Mouse (Mus musculus): ENCODE measurements around the gene Itpk1.

The Itpk1 gene

DNA sequence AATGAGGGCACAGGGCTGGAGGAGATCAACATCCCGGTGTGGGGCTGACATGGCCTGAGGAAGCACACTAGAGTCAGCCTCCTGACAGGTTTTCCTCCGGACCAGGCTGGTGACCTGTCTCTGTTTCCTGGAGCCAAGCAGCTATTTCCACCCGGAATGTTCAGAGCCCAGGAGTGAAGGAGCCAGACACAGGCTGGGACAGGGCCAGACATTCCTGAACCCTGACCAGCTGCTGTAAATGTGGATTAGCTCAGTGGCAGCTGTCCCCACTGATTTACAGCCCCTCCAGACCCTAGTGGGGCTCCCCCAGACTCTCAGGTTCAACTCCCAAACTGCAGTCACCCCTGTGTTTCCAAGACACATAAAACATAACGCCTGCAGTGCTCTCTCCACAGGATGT is 107.3 kb downstream of the Itpk1 start:
- 57% methylated on average over 4 of the region's 4 CpGs for WGBS

DNA sequence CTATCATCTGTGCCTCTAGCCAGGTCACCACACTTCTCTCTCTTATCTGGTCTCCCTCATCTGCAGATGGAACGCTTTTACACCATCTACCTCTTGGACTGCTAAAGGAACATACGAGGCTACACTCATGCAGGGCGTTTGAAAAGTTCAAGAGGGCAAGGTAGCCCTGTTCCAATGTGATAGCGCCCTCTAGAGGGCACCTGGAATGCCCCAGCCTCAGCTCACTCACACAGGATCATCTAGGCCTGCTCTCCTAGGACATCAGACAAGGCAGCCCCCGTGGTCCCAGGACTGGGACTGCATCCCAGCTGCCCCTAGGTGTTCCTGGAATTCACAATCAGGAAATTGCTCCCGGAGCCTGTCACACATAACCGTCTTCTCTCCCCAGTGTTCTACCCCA is 108.3 kb downstream of the Itpk1 start:
- WGBS, result 72% methylated on average over 7 of the region's 7 CpGs

DNA sequence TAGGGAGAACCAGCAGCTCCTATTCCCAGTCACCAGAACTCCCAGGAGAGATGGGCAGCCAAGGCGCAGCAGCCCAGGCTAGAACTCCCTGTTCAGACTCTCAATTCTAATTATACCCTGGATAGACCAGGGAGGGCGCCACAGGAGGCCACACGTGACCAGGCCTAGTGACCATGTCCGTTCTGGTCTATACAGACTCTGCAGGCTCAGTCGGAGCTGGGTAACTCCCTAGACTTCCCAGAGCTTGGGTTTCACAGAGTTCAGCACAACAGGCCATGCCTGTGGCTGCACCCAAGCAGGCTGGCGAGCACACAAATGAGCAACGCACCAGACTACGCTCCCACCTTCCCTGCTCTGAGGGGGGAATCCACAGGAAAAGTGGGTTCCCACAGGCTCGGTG is 110.1 kb downstream of the Itpk1 start:
- 65% methylated on average over 9 of the region's 9 CpGs for WGBS

DNA sequence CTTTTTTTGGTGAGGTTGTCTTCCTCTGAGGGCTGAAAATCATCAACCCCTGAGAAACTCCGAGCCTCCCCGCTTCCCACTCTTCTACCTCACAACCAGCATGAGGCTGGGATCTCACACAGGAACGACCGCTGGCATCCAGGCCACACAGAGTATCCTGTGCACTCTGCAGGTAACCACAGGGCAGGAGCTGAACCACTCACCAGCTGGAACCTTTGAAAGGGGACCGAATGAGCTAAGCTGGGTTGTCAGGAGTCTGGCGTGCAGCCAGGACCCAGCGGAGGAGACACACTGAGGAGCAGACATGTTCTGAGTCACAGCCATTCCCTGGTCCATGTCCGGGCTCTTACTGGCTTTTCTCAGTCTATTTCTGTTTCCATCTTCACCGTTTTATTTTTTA is 111.0 kb downstream of the Itpk1 start:
- 27% methylated on average over 9 of the region's 9 CpGs for WGBS

DNA sequence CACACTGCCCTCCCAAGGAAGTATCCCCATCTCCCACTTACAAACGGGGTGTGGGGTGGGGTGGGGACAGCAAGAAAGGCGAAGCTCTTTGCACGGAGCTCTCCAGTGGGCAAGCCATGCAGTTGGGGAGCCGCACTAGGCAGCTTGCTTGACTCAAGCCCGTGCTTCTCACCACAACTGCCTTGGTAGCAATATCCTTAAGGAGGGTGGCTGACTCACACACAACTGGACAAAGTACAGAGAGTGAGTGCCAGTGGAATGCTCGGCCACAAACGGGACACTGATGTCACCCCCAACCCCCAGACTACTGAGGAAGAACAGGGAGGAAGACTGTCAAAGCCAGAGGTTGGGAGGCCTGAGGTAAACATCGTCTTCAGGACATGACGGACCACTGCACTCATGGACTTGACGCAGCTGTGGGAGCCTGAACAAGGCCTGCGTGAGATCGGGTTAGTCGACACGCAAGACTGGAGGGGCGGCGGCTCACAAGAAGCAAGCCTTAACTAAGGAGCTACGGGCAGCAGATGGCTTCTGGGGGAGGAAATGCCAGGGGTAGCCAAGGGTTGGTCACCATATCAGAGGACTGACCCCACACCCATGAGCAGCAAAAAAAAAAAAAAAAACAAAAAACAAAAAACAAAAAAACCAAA is 113.9 kb downstream of the Itpk1 start:
- 83% methylated on average over 17 of the region's 17 CpGs for WGBS

DNA sequence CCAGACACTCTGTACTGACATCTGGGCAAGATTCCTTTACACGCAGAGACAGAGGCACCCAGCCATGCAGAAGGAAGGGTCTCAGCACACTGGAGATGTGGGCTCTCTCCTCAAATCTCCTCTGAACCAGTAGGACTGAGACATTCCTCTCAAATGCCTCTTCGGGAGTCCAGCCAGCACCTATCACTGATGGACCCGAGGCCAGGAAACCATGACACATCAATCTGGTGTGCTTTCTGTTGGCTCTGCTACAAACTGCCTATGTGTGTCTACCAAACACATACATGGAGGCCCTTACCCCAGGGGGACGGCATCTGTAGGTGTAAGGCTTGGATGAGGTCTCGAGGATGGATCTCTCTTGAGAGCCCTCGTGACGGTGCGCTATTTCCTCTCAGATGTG is 117.6 kb downstream of the Itpk1 start:
- 59% methylated on average over 8 of the region's 8 CpGs for WGBS

DNA sequence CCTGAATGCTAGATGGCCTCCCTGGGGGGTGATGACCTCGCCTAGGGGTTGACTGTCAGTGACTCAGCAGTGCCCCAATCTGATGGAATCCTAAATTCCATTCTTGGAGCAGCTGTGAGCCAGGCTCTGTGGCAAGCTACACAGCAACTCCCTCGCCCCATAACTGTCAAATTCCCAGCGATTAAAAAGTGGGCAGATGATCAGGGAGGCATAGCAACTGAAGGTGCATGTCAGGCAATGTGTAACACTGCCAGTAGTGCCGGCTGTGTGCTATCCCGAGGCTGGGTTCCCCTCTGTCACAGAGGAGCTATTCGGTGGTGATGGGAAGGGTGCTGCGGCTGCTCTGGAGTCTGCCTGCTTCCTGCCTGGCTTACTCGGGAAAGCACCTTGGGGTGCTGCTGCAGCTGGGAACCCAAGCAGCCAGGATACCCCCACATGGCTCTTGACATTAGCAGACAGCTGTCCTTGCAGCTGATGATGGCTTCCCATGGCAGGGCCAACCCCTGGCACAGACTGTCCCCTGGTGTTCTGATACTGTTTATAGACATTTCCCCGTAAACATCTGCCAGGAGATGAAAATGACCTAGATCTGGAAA is 118.3 kb downstream of the Itpk1 start:
- WGBS, result 43% methylated on average over 9 of the region's 9 CpGs

DNA sequence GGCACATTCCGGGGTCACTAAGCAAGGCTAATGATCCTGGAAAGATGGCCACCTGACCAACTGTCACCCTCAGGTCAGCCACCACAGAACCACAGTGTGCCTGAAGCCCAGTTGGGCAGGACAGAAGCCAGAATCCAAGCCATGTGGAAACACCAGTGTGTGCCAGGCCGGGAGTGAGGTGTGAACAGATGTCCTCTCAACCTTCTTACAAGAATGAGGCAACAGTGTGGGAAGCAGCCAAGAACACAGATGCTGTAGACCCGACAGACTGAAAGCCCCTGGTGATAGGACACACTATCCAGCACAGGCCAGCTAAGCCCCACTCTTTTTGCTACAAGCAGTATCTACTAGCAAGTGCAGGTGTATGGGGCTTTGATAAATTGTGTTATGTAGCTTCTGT is 119.3 kb downstream of the Itpk1 start:
- 56% methylated on average over 3 of the region's 3 CpGs for WGBS

DNA sequence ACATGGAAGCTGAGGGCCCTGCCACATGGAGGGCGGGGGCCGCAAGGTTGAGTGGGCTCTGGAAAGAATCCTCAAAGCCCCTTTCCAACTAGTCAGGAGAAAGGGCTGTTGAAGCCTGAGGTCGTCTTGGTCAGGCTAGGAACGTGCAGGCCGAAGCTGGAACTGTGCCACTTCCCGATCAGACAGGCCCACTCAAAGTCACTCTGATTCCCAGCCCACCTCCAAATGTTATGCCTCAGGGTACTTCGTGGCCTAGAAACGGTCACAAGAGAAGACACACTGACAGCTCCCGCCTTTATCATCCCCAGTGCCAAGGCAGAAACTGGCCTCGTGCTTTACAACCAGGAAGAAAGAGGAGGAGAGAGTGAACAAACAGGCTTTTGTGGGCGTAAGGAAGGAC is 122.3 kb downstream of the Itpk1 start:
- WGBS, result 64% methylated on average over 11 of the region's 11 CpGs

DNA sequence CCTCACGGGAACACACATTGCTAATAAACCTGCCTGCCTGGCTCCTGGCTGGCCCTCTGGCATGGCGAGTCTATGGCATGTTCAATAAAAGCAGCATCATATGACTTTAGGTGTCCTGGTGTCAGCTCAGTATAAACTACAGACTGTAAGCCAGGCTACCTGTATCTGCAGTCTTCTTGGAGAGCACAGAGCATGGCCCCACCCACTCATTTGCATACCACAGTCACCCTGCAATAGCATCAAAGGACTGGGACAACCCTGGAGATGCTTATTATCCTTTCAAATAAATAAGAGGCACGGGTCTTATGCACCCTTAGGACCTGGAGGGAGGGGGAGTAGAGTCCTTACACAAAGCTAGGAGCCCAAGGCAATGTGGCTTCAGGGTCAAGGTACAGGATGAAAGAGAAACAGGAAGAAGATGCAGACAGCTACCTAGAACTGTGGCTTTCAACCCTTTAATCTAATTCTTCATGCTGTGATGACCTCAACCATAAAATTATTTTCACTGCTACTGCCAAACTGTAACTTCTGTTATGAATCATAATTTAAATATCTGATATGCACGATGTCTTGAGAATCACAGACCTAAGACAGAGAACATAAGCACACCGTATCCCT is 123.0 kb downstream of the Itpk1 start:
- WGBS, result 69% methylated on average over 5 of the region's 5 CpGs

DNA sequence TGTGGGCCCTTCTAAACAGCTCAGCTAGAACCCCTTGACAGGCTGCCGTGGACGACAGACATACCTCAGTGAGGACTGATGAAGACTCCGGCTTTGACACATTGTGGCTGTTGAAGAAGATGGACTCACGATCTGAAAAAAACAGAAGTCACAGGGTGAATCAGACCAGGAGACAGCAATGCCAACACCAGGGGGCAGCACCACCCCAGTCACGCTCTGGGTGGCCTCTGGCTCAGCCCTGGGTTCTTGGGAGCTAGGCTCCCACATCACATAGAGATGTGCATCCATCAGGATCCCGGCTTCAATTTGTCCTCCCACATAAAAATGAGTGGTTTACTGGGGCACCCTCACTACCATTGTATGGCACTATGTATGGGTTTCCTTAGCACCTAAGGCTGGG is 125.7 kb downstream of the Itpk1 start:
- 51% methylated on average over 6 of the region's 6 CpGs for WGBS

DNA sequence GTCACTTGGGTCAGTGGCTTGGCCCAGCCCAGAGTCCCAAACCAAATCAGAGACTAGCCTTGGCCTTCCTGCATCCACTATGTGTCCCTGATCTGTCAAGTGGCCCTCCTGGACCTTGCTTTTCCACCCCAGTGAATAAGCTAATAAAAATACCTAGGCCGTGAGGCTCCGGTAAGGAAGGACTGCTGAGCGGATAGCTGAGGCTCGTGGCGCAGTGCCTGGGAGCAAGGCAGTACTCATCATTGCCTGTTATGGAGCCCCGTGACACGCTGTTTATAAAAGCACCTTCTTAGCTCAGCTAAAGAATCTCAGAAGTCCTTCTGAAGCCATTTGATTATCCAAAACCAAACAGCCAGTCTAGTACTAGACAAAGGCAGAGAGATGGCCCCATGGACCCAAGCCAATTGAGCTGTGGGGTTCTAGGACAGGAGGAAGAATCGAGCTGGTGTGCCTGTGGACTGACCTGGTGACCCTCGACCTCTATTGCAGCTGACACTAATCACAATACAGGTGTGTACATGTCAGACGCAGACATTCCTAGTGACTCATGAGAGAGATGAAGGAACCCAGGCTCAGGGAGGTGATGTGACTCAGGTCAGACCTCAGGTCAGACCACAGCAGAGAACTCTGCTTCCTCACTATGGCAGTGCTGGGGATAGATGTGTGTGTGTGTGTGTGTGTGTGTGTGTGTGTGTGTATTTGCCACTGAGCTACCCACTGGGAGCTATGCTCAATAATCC is 127.9 kb downstream of the Itpk1 start:
- WGBS, result 91% methylated on average over 10 of the region's 10 CpGs

DNA sequence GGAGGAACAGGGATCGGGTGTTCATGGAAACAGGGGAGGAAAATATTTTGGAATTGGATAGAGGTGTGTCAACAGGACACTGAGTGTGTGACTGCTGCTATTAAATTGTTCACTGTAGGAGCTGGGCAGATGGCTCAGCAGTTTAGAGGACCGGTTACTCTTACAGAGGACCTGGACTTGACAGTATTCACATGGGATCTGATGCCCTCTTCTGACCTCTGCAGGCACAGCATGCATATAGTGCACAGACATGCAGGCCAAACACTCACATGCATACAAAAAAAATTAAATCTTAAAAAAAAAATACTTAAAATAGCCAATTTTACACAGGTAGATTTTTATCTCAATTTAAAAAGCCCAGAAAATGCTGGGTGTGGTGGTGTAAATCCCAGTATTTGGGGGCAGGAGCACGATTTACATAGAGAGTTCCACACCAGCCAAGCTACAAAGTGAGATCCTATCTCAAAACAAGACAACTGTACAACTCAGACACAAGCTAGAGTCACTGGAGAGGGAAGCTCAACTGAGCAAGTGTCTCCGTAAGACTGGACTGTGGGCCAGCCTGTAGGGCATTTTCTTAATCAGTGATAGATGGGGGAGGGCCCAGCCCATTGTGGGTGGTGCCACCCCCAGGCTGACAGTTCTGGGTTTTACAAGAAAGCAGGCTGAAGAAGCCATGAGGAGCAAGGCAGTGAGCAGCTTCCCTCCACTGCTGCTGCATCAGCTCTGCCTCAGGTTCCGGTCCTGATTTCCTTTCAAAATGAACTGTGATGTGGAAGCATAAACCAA is 129.0 kb downstream of the Itpk1 start:
- 86% methylated on average over 5 of the region's 5 CpGs for WGBS

DNA sequence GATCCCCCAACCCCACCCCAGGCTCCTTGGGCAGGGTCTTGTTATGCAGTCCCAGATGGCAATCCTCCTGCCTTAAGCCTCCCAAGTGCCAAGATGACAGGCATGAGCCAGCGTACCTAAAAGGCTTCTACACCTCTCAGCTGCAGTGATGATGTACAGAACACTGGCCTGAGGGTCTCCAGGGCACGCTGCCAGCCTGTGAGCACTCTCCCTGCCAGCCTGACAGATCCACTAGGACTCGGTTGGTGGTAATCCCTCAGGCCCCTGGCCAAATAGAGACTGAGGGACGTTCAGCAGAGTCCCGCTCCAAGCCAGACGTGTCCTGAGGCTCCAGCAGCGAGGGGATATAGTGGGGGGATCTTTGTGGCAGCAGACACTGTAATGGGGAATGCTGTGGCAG is 131.7 kb downstream of the Itpk1 start:
- 67% methylated on average over 7 of the region's 7 CpGs for WGBS

DNA sequence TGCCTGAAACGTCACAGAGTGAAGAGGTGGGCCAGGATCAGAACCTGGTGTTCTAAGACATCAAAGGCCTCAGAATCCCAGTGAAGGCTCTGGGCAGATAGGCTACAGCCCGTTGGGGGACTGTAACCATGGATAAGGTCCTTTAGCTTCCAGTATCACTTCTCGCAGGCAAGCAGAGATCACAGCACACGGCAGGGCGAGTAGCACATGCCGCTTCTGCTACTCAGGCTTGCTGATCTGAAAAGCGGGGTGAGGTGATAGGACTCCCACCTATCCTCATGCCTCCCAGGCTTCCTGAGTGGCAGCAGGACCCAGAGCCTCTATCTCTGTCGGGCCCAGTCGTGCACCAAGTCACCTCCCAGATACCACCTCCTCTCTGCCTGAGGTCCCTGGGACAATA is 133.1 kb downstream of the Itpk1 start:
- 89% methylated on average over 9 of the region's 9 CpGs for WGBS

DNA sequence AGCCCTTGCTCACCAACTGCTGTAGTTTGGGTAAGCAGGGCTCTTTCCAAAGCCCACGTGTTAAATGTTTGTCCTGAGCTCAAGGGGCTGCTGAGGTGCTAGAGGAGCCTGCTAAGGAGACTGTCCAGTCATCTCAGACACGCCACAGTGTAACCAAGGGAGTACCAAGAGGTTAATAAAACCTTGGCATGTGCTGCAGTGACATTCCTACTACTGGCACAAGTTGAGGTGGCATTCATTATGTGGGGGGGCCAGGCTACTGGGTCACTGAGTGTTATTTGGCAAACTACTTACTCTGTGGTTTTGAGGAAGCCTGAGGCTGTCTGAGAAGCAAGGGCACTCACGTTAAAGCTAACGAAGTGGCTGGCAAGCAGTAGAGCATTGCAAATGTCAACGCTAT is 134.0 kb downstream of the Itpk1 start:
- 62% methylated on average over 5 of the region's 5 CpGs for WGBS

DNA sequence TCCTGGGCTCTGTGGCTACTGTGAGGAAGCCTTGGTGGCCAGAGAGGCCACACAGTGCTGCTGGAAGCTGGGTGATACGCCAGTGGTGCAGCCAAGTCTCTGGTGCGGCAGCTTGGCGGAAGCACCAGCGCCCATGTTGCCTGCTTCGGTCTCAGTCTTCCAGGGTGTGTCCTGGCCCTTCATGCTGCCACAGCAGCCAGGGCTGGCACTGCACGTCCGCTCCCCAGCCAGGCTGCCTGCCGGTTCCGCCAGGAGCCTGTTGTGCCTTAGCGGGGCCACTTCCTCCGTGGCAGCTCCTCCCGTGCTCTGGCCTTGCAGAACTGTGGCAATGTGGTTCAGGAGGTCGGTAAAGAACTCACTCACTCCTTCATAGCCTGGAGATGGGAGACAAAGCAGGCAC is 134.6 kb downstream of the Itpk1 start:
- 70% methylated on average over 13 of the region's 13 CpGs for WGBS

DNA sequence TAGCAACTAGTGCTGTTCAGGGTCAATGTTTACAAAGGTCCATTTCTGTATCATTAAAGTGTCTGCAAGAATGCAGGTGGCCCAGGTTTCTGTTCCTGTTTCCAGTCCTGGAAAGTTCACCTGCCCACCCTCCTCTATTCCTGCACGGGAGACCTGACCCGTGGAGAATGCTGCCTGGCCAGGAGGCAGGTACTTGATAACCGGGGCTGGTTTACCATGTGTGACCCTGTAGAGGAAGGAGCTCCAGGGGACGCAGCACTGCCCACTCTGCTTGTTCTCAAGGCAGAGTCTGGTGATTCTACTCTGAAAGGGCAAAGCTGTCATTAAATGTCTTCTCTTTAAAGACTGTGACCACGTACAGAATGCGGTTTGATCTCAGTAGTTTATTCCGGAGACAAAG is 136.5 kb downstream of the Itpk1 start:
- WGBS, result 86% methylated on average over 7 of the region's 7 CpGs

DNA sequence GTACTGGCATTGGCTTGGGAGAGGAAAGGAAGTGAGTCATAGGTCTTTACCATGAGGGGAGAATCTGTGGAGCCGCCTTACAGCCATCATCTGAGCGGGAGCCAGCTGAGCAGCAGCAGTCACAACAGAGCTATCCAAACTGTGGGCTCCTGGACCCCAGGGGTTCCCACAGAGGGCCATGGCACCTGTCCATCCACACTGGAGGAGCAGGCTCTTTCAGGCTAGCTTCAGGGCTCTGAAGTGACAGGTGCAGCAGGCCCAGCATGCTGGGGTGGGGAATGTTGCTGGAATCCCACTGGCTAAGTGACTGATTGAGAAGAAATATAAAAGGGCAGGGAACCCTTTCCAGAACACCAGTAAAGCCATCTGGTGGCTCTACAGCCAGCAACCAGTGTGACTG is 137.8 kb downstream of the Itpk1 start:
- 61% methylated on average over 2 of the region's 2 CpGs for WGBS

DNA sequence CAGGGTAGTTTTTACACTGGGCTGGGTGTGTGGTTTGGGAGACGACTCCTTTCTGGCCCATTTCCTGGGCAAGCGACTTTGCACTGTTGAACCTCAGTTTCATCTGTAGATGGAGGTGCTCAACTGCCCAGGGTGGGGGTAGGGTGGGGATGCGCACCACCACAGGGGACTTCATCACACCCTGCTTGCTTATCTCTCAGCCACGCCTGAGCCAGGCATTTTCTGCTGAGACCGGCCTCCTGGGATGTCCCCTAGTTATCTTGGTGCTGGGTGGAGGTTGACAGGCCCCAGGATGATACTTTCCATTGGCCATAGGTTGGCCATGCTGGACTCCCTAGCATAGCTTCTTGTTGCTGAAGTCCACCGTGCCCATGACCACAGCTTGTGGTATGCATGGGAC is 139.6 kb downstream of the Itpk1 start:
- WGBS, result 84% methylated on average over 6 of the region's 6 CpGs

DNA sequence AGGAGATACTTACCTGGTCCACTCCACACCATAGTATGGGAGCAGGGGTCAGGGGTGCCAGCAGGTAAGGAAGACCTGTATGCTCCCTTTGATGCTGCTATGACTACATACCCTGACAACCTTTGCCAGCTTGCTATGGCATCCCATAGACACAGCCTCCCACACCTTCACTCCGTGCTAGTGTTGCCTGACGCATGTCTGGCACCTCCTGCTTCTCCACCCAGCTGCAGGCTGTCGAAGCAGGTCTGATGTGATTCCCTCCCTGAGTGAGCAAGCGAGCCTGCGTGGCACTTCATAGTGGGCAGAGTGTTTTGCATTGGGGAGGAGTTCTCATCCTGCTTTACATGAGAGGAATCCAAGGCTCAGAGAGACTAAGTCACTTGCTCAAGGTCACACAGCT is 147.4 kb downstream of the Itpk1 start:
- 50% methylated on average over 5 of the region's 5 CpGs for WGBS

DNA sequence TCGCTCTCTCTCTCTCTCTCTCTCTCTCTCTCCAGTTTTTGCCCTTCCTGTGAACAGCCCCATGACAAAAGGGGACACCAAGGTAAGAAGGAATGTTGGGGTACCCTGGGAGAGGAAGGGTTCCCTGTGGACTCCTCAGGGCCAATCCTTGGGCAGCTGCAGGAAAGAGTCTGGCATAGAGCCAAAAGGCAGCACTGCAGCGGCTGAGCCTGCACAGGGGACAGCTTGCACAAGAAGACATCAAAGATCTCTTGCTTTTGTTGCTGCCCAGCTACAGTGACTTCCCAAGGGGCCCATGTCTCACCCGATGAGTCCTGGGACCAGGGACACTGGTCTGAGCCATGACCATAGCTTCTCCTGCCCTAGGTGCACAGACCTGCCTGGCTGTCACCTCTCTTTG is 148.9 kb downstream of the Itpk1 start:
- WGBS, result 18% methylated on average over 3 of the region's 3 CpGs

All from cerebral cortex, adult 2 months (tissue).